Mouse (Mus musculus): ENCODE data around the gene Rab11fip4.

Gene Rab11fip4

DNA sequence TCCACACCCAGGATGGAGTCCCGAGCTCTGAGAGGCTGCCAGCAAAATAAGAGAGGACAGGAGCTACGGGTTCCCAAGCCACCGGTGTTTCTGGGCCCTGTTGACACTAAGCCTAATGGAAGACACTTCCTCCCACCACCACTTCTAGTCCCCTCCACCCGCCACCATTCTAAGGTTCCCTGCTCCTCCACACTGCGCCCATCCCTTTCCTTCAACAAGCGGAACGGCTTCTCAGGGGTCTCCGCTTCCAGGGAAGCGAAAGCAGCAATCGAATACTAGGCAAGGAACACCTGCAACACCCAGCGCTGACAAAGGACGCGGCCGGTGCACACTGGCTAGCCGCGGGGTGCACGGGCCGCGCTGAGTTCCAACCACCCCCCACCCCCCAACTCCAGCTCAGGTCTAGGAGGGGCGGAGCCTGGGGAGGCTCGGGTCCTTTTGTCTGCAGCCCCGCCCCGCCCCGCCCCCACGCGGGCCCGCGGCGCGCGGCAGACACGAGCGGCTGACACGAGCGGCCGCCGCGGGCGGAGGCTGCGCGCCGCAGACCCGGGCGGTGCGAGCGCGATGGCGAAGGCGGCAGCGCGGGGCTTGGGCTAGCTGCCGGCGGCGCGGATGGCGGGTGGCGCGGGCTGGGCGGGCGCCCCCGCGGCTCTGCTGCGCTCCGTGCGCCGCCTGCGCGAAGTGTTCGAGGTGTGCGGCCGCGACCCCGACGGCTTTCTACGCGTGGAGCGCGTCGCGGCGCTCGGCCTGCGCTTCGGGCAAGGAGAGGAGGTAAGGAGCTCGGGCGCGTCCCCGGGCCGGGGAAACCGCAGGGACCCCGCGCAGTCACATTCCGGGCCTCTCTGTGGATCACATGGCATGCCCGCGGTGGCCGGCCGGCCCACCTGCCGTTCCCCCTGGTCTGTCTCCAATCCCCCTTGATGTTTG, at the start of gene Rab11fip4:
Rab11fip4 (plus strand) TSS at position 549 of the 927 bp plus-strand sequence.
- no peak for DNase-seq (ENCODE audit: low spot score in 2 of 2)

DNA sequence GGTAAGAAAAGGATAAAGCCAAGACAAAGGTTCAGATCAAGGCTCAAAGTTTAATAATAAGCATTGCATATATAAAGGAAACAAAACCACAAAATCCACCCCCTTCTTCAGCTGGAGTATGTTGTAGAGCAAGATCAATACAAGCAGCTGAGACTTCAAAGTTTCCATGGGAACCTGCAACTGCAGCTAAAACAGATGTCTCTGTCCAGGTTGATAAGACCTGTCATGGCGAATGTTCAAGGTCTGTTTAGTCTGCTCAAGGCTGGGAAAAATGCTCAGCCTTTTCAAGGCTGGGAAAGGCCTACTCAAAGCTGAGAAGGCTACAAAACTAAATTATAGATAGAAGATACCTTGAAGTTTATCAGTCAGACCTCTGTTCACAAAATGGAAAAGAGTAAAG, 38.4 kb upstream of the Rab11fip4 start:
- no peak for DNase-seq (ENCODE audit: low spot score in 2 of 2)

DNA sequence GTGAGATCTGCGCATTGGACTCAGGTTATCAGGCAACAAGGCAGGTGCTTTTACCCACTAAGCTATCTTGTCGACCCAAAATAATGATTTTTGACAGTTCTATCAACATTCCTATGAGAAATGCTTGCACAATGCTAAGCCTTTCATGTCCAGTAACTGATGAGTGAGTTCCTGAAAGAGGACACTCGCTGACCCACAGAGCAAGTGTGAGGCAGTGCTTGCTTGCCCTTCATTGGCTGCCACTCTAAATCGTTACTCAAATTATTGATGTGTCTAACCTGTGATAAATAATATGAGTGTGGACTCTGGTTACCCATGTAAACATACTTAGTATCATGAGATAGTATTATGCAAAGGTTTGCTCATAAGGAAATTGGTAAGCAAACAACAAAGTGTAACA, 30.5 kb upstream of the Rab11fip4 start:
- DNase-seq (ENCODE audit: low spot score in 2 of 2), result no peak

DNA sequence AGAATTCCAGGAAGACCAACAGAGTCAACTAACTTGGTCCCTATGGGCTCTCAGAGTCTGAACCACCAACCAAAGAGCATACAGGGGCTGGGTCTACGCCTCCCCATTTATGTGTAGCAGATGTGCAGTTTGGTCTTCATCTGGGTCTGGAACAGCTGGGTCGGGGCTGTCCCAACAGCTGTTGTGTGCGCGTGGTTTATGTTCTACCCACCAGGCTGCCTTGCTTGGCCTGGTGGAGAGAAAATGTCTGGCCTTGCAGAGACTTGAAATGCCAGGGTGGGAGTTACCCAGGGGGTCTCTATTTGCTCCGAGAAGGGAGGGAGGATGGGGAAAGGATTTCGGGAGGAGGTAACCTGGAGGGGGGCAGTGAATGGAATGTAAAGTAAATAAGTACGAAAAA, 27.5 kb upstream of the Rab11fip4 start:
- no peak for DNase-seq (ENCODE audit: low spot score in 2 of 2)

DNA sequence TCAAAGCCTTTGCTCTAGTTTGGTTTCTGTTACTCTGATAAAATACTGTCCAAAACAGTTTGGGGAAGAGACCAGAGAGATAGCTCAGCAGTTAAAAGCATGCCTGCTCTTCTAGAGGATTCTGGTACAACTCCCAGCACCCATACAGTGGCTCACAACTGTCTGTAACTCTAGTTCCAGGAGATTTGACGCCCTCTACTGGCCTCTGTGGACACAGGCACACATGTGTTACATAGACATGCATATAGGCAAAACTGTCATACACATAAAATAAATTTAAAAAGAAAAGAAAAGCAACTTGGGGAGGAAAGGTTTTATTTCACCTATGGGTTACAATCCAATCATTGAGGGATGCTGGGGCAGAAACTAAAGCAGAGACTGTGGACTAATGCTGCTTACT, 24.1 kb upstream of the Rab11fip4 start:
- DNase-seq (ENCODE audit: low spot score in 2 of 2), result no peak

DNA sequence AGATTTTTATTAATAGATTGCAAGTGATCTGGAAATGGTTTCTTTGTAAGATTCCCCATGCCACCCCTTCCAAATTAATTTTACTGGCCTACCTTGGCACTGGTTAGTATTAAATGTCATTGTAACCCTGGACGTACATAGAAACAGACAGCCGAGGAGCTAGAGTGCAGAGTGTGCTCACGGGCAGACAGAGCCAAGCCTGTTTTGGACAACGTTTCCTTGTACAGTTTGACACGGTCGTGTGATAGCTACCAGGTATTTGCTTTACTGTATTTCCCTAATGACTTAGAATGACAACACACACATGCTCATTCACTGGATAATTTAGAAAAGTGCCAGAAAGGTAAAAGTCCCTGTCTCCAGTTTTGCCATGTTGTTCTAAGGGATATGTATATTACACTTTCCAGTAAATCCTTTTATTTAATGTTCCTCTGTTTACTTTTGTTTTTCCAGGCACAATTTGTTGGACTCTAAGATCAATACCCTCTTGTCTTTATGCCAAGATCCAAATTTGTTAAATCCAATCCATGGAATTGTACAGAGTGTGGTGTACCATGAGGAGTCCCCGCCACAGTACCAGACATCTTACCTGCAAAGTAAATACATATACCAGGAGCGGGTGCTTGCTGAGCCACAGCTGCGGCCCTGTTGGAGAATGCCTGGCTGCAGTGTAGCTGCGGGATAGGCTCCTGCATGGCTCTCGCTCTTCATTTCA, 22.7 kb upstream of the Rab11fip4 start:
- DNase-seq (ENCODE audit: low spot score in 2 of 2), result no peak

DNA sequence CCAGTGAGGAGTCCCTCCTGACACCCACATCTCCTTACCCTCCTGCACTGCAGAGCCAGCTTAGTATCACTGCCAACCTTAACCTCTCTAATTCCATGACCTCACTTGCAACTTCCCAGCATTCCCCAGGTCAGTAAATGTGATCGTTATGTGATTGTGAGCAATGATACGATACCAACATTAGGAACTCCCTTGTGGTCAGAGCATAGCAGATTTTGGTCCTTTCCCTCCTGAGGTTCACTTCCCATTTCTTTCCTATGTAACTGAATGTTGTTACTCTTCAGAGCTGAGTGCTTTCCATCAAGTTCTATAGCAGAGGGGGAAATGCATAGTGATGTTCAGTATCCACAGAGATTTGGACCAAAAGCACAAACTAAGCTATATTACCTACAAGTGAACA, 20.7 kb upstream of the Rab11fip4 start:
- DNase-seq (ENCODE audit: low spot score in 2 of 2), result no peak

DNA sequence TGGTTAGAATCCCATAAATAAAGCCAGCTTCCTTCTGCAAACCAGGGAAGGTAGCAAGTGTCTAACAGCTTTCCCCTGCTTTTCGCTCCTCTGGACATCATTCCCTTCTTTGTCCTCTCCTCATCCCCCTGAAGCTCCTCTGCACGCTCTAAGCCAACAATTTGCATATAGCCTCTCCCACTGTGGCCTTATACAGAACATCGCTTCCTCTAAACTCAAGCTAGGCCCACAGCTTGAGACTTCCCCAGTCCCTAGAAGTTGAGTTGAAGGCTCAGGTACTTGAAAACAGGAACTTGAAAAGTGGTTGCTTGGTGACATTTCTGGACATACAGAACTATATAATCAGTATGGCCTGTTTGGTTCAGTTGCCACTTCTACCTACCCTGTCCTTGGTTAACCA, 17.2 kb upstream of the Rab11fip4 start:
- DNase-seq (ENCODE audit: low spot score in 2 of 2), result peak; percentile 62

DNA sequence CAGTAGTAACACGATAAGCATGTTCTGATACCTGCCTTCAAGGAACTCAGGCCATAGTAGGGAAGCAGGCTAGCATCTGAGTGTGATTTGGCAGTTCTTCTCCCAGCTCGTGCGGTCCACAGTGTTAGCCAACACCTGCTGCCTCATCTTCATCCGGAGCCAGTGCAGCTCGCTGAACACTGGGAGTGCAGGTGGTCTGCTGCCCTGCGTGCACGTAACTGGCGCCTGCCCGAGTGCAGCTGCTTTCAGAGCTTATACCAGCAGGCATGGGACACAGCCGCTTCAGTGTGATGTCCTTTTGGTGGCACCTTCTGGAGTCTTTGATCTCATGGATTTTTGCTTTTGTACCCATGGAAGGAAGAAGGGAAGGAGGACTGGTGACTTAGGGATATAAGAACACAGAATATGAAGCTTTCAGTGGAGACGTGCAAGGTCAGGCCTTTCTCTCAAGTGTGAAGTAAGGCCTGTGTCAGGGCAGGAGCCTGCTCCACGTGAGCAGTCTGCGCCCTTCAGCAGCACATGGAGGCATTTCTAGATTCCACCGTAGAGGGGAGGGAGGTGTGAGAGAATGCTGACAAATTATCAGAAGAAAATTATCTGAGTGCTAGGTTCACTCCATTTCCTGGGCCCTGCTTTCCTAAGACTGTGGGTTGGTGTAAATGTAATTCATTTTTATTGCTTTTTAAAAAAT, 15.5 kb upstream of the Rab11fip4 start:
- no peak for DNase-seq (ENCODE audit: low spot score in 2 of 2)

DNA sequence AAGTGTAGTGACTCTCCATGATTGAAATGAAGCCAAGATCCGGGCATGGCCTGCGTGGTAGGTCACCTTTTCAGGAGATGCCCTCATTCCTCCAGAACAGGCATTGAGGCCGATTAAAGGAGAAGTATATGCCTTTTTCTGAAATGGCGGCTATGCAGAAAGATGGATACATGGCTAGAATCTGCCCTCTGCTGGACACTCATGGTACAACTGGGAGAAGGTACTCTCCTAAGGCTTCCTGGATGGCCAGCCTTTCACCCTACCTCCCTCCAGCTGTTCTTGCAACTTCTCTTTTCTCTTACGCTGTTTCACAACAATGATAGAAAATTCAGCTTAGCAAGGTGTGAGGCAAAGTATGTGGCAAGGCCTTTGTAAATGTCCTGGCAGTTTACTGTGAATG, 13.3 kb upstream of the Rab11fip4 start:
- peak; percentile 69 to 81 for DNase-seq (ENCODE audit: low spot score in 2 of 2)

DNA sequence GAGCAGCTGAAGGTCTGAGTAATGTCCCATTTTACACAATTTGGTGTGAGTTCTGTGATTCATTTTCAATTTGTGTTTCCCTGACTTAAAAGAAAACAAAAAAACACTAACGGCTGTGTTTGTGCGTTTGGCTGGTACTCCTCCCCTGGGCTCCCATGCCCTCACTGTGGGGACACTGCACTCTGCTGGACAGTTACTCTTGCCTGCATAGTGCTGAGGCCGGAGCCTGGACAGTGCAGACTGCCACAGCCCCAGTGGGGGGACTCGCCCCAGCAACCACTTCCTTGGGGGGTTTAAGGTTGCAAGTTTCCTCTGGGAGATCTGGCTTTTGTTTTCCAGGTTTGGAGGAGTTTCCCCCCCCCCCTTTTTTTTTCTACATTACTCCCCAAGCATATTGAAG, 10.4 kb upstream of the Rab11fip4 start:
- DNase-seq (ENCODE audit: low spot score in 2 of 2), result no peak

DNA sequence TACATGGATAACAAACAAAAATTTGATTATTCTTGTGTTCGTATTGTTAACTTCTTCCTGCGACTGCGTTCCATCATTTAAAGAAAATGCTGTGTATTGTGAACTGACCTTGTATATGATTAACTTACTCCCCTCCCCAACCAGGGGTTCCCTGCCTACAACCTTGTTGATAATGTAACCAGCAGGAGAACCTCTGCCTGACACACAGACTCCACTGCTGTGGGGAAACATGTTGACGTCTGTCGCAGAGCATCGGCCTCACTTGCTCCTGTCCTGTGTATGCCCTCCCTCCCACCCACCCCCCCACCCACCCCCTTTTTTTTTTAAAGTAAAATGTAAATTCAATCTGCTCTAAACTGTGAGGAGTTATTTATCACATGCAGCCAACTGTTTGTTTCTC, 9.8 kb upstream of the Rab11fip4 start:
- no peak for DNase-seq (ENCODE audit: low spot score in 2 of 2)

DNA sequence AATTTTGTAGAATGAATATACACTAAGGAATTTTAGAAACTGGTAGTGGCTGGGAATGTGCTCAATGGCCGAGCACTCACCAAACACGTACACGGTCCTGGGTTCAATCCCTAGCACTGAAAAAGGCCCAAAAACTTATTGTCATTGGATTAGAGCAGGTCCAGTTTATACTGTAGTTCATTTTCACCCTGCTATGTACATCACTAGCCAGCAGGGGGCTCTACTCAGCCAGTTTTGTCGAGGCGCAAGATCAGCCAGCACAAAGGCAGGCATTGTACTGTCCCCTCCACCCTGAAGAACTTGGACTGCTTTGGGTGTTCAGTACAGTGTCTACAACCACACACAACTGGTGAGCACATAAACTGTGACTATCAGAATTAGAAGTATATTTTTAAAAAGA, 6.8 kb upstream of the Rab11fip4 start:
- DNase-seq (ENCODE audit: low spot score in 2 of 2), result peak; percentile 36 to 46

DNA sequence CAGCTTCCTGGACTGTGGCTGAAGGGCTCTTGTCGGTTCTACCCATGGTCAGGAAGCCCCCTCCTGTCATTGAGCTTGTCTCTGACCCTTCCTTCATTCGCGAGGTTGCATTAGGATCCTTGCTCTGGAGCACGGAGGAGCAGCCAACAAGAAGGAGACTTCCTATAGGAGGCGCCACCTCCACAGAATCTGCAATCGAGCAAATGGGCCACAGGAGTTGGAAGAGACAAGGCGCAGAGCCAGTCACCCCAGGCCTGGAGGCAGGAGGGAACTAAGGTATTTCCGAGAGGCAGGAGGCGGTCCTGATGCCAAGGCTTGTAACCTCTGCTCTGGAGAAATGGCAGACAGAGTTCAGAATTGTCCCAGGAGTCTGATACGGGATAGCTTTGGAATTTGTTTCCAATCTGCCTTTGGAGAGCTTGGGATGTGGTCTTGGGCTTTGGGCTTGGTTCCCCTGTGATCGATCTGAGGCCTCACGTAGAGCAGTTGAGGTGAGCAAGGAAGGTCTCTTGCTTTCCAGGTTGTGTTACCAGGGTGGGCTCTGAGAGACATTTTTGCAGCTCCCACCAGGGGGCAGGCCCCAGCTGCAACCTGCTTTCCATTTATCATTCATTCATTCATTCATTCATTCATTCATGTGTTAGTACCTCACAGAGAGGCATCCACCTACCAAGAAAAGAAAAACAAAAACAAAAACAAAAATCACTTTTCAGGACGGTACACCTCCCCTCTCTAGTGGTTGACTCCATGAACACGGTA, 1.5 kb upstream of the Rab11fip4 start:
- DNase-seq (ENCODE audit: low spot score in 2 of 2), result no peak

DNA sequence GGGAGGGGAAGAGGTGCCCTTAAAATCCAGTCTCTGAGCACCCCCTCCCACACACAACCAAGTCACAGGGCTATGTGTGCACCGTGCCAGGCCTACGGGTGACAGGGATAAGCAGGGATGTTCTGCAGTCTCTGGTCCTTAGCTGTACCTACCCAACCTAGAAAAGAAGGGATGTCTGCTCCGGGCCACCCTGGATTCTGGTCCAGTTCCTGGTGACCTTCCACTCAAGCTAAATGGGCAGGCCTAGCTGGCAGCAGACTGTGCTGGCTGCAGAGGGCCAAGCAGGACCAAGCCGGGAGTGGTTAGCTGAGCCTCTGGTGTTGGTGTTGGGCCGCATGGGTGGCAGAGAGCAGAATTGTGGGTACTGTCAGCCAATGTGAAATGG, 571 bp downstream of the Rab11fip4 start:
- DNase-seq (ENCODE audit: low spot score in 2 of 2), result no peak

DNA sequence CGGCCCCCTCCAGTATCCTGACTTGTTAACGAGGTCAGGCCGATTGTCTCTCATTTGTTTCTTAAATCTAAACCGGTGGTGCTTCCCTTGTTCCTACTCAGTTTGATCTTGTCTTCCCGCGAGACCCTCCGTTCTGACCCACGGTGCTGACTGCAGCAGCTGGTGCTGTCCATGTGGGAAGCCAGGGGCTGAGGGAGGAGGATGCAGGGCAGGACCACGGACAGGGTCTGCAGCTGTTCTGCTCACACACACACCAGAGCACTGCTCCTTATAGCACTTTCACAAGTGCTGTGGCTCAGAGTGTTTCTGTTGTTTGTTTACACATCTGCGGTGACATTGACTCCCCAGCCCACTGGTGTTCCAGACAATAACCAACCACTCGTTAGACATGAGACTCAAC, 2.5 kb downstream of the Rab11fip4 start:
- DNase-seq (ENCODE audit: low spot score in 2 of 2), result no peak

DNA sequence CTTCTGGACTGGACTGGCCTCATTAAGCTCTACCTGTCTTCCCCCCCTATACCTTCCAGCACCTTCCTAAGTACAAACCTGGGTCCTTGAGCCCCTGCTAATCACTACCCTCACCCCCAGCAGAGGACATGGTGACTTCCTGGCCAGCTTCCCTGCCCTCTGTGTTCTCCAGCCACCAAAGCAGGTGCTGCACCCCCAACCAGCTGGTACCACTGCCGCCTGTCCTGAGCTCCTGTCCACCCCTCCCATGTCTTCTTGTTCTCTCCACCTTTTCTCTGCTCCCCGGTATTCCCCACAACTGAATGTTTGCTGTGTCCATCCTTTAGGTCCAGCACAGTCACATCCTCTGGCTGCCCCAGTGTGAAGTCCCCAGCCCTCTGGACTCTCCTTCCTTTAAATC, 19.4 kb downstream of the Rab11fip4 start:
- DNase-seq (ENCODE audit: low spot score in 2 of 2), result no peak

DNA sequence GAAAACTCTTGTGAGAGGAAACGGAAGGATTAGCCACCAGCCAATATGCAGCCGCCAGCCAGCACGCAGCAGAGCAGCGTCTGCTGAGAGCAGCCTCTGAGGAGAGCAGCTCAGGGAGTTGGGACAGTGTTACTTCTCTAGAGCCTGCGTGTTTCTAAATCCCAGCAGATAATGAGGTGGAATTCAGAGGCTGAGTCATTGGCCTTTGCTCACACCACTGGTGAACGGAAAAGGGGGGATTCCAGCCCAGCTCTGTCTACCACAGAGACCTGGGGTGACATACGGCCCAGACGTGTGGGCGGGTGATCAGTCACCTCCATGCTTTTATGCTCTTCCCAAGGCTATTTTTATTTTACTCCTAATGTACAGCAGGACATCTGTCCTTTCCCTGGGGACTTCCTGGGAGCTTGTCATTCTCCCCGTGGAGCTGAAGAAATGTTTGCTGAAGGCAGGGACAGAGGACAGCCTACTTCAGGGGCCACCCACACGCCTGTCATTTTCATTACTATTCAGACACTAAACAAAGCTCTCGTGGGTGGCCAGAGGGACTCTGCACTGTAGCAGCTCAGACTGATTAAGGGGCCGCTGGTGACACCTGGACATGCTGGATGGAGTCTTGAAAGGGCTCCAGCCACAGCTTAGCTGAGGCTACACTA, 20.1 kb downstream of the Rab11fip4 start:
- no peak for DNase-seq (ENCODE audit: low spot score in 2 of 2)

DNA sequence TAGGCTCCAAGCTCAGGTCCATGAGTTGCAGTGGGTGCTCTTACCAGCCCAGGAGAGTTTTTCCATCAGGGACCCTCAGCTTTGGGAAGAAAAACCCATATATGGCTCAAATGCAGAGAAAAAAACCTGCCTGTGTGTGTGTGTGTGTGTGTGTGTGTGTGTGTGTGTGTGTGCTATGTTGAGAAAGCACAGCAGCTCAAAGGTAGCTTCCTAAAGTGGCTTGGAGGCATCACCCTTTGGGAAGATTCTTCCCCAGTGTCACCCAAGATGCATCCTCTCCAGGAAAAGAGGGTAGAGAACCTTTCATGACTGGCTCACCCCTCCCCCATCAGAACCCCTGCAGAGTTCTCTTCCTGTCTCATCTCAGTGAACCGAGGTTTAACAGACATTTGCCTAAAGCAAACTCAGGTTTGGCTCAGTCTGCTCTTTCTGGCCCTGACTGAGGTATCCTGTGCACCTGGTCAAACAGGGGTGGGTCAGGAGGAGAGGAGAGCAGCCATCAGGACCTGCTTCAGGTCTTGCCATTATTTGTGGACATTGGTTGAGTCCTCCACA, 21.1 kb downstream of the Rab11fip4 start:
- DNase-seq (ENCODE audit: low spot score in 2 of 2), result peak; percentile 28 to 33

DNA sequence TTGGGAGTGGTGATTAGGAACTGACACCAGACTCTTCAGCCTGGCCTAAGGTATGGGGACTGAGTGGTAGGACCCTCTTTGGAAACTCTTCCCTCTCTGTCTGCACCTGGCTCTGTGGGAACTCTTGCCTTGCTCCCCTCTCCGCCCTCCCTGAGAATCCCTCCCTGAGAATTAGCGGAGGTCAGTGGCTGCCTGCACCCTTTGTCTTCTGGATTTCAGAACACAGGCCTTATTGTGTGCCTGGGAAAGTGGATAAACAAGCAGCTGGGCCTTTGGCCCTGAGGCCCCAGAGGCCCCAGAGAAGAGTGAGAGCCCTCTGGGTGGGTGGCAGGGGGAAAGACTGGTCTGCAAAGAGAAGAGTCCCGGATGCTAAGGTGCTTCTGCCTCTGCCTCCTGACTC, 22.1 kb downstream of the Rab11fip4 start:
- DNase-seq (ENCODE audit: low spot score in 2 of 2), result no peak

DNA sequence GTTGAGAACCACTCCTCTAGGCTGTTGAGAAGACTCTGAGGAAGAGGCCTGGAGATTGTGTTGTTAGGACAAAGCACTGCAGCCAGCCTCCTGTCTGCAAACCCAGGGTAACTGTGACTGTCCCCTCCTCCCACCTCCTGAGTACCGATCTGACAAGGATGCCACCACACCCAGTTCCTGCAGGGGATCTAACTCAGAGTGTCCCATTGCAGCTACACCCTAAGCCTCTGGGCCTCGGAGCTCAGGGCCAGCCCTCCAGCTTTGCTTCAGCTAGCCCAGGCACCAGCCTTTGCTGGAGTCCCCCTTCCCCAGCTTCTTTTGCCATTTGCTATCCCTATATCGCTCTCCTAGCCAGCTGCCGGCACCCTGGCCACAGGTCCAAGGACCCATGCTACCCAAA, 22.7 kb downstream of the Rab11fip4 start:
- no peak for DNase-seq (ENCODE audit: low spot score in 2 of 2)
